Mouse (Mus musculus): ENCODE measurements around the gene Rmdn3.

DNA sequence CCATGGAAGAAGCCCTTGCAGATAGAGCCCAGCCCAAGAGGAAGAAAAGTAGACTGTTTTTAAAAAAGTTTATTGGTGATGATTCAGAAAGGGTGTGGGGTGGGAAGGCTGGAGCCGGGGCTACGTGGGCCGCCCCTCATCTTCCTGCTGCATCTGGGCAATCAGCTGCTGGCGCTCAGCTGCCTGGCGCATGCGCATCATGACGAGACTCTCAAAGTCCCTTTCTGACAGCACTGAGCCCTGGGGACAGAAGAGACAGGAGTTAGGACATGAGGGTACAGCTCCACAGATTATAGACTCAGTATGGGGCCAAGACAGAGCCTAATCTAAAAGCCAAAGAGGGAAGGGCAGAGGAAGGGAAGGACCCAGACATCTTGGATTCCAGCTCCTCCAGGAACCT lies 15.6 kb upstream of the Rmdn3 start:
- TF ChIP-seq MAX (IDR thresholded peaks at IDR 0.05; ENCODE audit: low read depth) (no peak), POLR2A (IDR thresholded peaks at IDR 0.05; ENCODE audit: insufficient read length, low read depth) (no peak)
